Mouse (Mus musculus) urinary bladder, postnatal 36 days (tissue): ENCODE measurements around the gene Eef1g.

Experiments used
- DNase-seq, 2 experiments: peaks; one replicate each; pipeline ENCODE4 v3.0.0; 2022; ENCODE audit warnings: low spot score in 2 of 2, mixed read lengths in 1 of 2

Gene Eef1g

GRCm38 (mm10) chr19:9025562-9026257 is 58.9 kb downstream of the Eef1g start:
- DNase-seq: no peak

GRCm38 (mm10) chr19:9026634-9027033 is 59.8 kb downstream of the Eef1g start:
- peak in 1 of 2 experiments; percentile 37 for DNase-seq

- DNase-seq: no peak
Measured at GRCm38 (mm10) chr19:9027795-9028194, 61.0 kb downstream of the Eef1g start.
